Mouse (Mus musculus) skeletal muscle tissue, adult 2 months (tissue): ENCODE data around the gene Olfr376.

Experiments
- DNase-seq: peaks from one replicate; pipeline ENCODE4 v3.0.0-alpha.2; 2012; ENCODE audit warnings: low read depth, low spot score

The Olfr376 gene

DNA sequence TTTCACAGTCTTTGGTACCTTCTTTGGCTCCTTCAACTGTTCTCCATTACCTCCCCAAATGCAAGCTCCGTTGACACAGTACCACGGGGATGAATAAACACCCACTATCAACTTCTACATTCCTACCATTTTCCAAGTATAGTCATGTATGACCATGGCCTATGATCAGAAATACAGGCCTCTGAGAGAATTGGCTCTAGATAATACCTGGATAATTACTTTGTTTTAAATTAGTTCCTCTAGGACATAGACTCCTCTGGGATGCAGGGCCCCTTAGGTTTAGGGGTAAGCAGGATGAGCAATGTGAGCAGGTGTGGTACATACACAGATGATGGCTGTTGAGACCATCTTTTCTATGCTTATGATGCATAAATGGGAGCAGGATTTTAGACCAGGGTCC is at the start of gene Olfr376:
Olfr376 (plus strand) TSS at position 301 of the 400 bp plus-strand sequence.
- no peak for DNase-seq

DNA sequence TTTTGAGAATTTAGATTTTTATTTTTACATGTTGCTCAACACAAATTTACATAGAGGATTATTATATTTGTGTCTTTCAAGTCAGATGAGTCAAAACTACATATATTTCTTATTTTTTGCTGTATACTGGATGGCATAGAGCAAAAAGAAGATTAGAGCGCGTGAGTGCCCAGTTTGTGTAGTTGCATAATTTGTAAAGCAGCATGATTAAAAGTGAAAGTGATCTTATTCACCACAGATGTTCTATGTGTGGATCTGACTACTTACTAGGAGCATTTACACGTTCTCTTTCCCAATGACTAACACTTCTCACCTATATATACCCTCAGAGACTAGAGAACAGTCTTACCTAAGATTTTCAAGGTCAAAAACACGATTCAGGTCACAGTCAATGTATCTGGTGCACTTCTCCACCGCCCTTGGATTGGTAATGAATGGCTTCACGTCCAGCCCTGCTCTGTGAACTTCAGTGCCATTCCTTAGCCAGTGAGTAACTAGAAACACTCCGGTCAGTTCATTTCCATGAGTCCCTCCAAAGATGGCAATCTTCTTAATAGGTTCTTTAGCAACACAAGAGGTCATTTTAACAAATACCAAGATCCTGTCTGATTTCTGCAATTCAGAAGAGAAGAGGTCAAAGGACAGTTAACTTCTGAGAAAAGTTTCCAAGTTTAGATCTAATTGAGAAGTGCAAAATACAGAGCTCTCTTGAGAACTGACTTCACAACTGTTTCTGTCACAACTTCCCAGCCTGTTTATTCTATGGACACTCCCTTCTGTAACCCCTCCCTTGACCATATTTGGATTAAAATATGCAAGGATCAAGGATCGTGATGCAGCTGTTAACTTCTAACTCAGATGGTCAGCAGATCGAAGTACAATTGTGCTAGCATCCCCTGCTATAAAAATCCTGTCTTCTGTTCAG is 46.9 kb upstream of the Olfr376 start:
- peak; percentile 12 for DNase-seq

DNA sequence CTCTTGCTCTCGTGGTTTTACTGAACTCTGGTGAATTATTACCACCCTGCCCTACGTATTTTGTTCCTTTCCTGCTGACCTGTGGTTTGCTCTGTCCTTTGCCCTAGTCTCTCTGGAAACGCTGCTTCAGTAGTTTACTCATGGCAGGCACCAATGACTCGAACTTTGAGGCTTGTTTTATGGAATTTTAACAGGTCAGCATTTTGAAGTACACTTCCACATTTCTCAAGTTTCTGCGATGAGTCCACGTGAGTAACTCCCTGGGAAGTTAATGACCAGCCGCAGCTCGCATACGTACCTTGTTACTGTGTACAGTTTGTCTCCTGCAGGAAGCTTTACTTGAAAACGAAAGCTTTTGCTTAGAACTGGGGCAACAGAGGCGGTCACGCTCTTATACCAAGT is 44.6 kb upstream of the Olfr376 start:
- peak; percentile 21 for DNase-seq

DNA sequence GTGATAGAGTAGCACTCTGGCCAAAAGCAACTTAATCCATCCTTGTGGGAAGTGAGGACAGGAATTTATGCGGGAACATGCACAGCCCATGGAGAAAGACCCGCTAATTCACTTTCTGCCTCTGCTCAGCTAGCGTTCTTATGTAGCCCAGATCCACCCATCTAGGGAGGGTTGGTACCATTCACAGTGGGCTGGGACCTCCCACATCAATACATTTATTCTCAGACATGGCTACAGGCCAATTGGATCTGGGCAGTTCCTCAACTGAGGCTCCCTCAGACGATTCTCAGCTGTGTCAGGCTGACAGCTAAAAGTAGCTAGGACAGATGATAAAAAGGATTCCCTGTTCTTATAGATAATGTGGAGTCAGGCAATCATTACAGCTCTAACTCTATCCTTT is 43.7 kb upstream of the Olfr376 start:
- no peak for DNase-seq

DNA sequence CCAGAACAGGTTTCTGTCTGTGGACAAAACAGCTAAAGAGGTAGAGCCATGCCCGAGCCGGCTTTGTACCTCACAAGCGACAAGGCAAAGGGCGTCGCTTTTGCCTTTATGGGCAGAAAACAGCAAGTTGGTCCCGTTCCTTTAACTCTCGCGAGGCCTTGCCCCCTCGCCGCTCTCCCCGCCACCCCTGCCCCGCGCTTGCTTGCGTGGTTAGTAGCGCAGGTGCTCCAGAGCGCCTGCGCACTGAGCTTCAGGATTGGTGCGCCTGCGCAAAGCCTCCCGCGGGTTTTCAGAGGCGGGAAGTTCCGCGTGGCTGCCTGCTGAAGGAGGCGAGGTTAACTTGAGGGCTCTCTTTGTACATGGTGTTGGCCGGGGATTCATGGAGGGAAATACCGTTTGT is 41.6 kb upstream of the Olfr376 start, which contains the start of the genes Aspa, Gm49340 and Spata22:
Aspa (minus strand) TSS at position 155 of the 400 bp plus-strand sequence.
Gm49340 (plus strand) TSS at position 300 of the 400 bp plus-strand sequence.
Spata22 (plus strand) TSS at position 300 of the 400 bp plus-strand sequence.
- DNase-seq, result no peak

DNA sequence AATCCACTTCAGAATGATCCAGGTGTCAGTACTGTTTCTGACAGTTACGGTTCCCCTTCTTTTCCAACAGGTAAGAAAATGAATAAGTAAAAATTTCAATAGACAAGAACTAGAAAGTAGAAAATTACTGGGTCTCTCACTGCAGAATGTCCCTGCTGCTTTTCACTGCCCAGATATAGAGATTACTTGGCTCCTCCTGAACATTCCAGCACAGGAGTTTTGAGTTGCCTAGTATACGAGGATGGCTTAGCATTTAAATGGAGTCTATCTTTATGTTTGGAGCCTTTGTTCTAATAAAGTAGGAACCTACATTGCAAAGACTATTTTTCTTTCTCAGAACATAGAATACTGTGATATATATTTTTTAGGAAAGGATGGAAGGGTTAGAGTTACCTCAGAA is 37.7 kb upstream of the Olfr376 start:
- no peak for DNase-seq

DNA sequence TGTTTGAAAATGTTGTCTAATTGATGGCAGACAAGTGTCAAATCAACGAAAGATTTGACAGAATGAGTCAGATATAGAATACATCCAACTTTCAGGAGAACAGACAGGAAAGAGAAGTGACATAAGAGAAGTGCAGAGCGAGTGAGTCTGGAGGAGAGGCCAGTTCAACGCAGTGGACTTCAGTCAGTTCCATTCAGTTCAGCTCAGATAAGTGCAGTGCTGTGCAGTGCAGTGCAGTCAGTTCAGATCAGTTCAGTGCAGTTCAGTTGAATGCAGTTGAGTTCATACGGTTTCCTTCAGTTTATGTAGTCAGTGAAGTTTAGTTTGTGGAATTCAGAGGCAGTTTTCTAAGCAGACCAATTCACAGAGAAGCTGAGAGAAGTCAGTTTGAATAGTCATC is 34.1 kb upstream of the Olfr376 start:
- DNase-seq, result no peak

DNA sequence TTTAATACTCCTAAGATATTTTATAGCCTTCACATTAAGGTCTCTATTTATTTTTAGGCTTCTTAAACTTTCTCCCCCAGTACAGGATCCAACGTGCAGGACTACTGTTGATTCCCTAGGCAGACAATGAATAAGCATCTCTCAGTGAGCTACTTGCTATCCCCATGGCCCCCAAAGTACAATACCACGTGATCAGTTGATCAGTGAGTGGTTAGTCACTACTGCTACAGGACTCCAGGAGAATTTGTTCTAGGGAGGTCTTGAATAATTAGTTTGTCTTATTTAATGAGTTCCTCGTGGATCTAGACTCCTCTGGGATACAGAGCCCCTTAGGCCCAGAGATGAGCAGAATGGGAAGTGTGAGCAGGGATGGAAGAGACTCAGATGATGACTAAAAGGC is 20.6 kb upstream of the Olfr376 start, which contains the start of gene Olfr20:
Olfr20 (plus strand) TSS at position 301 of the 400 bp plus-strand sequence.
- no peak for DNase-seq

DNA sequence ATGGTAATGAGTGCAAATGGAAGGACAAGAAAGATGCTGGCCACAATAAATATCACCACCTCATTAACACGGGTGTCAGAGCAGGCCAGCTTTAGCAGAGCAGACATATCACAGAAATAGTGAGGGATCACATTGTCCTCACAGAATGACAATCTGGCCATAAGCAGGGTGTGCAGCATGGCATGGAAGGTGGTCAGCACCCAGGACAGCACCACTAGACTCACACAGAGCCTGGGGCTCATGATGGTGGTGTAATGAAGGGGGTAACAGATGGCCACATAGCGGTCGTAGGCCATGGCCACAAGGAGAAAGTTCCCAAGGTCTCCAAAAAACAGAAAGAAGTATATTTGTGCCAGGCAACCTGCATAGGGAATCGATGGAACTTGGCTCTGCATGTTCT is 24.3 kb downstream of the Olfr376 start:
- DNase-seq, result no peak

DNA sequence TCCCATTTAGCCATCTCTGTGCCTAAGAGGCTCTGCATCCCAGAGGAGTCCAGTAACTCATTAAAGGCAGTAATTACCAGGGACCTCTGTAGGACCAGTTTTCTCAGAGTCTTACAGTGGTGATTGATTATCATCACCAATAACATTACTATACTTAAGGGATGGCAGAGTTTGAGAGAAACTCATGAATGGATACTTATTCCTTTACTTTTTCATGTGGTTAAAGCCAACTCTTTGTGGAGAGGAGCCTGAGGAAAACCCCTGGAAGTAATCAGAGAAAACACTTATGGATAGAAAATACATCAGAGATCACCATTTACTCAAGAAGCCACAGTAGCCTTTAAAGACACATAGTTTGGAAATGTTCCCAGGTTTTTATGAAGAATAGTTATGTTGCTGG is 28.5 kb downstream of the Olfr376 start, which contains the start of gene Olfr1:
Olfr1 (minus strand) TSS at position 101 of the 400 bp plus-strand sequence.
- no peak for DNase-seq
